Comparison of ENCODE assay signal across 8 mouse cellular contexts in the genomic region with DNA sequence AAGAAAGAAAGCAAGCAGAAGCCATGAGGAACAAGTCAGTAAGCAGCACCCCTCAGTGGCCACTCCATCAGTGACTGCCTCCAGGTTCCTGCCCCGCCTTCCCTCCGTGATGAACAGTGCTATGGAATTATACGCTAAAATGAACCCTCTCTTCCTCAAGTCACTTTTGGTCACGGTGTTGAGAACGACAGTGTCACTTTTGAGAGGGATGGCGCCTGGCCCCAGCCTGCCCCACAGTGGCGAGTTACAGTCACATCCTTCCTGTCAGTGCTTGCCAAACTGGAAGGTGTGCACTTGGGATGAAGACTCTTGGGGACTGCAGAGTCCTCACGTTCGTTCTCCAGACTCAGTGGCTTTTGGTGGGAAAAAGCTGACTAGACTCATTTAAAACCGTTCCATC. TPM values are rescaled to one million over a fixed set of nuclear protein-coding genes. Genes with fewer than 3 reads are reported as not detected.
A peak's percentile ranks its signal among the peaks of the same experiment; 100 is the strongest.
DNase-seq lines count a peak whose midpoint lies in the region; ATAC-seq and TF ChIP-seq lines count a peak whose summit lies in the region.

No protein-coding gene starts in this region.

- WGBS in forebrain, postnatal 0 days: 51% methylated on average over 10 of the region's 10 CpGs
- WGBS in forebrain, embryonic 15.5 days: 50% methylated on average over 10 of the region's 10 CpGs
- 21% methylated on average over 10 of the region's 10 CpGs for WGBS in liver, postnatal 0 days (ENCODE audit: insufficient replicate concordance)
- WGBS in limb, embryonic 10.5 days: 48% methylated on average over 10 of the region's 10 CpGs

- no peak for DNase-seq in forebrain, postnatal 0 days
- peak; percentile 24 for DNase-seq in 3T3-L1 (ENCODE audit: low read depth, low spot score)
- peak; percentile 45 for DNase-seq in liver, postnatal 0 days
- DNase-seq in limb, embryonic 10.5 days (ENCODE audit: low spot score): no peak
- DNase-seq in left cerebral cortex, adult 8-10 months (ENCODE audit: low spot score in 2 of 2): no peak
- no peak for DNase-seq in frontal cortex, postnatal 10 days (ENCODE audit: low spot score in 2 of 2)

- no peak overlapping the region for H3K4me3 ChIP-seq in forebrain, postnatal 0 days (ENCODE audit: low read depth, low read length)
- H3K4me3 ChIP-seq in forebrain, embryonic 15.5 days: no peak overlapping the region
- H3K4me3 ChIP-seq in liver, postnatal 0 days (ENCODE audit: low read depth, low read length): no peak overlapping the region
- H3K4me3 ChIP-seq in limb, embryonic 10.5 days: no peak overlapping the region

- no peaks in the 10 kb centered on the region for H3K4me1 ChIP-seq in forebrain, postnatal 0 days (ENCODE audit: insufficient read depth)
- H3K4me1 ChIP-seq in forebrain, embryonic 15.5 days: no peaks in the 10 kb centered on the region
- H3K4me1 ChIP-seq in liver, postnatal 0 days (ENCODE audit: insufficient read depth): peaks cover 7% of the 10 kb centered on the region
- 0 out of 2 replicates have a peak, but pooled peaks cover 4% of the 10 kb centered on the region for H3K4me1 ChIP-seq in limb, embryonic 10.5 days

- no peaks in the 10 kb centered on the region for H3K9me3 ChIP-seq in forebrain, postnatal 0 days (ENCODE audit: low read length)
- no peaks in the 10 kb centered on the region for H3K9me3 ChIP-seq in forebrain, embryonic 15.5 days
- H3K9me3 ChIP-seq in liver, postnatal 0 days (ENCODE audit: low read length): no peaks in the 10 kb centered on the region
- H3K9me3 ChIP-seq in limb, embryonic 10.5 days (replicated peaks): no peaks in the 10 kb centered on the region

- no peaks in the 10 kb centered on the region for H3K36me3 ChIP-seq in forebrain, postnatal 0 days (ENCODE audit: insufficient read depth)
- no peaks in the 10 kb centered on the region for H3K36me3 ChIP-seq in forebrain, embryonic 15.5 days
- H3K36me3 ChIP-seq in liver, postnatal 0 days (replicated peaks; ENCODE audit: insufficient read depth, low read length): no peaks in the 10 kb centered on the region
- H3K36me3 ChIP-seq in limb, embryonic 10.5 days: no peaks in the 10 kb centered on the region

- no peak overlapping the region for H3K9ac ChIP-seq in forebrain, postnatal 0 days
- H3K9ac ChIP-seq in forebrain, embryonic 15.5 days (replicated peaks): no peak overlapping the region
- H3K9ac ChIP-seq in liver, postnatal 0 days (replicated peaks): no peak overlapping the region

- TF ChIP-seq CTCF in forebrain, postnatal 0 days (IDR thresholded peaks at IDR 0.05; ENCODE audit: low read depth): peak; percentile 53
- peak; percentile 65 for TF ChIP-seq CTCF in liver, postnatal 0 days (IDR thresholded peaks at IDR 0.05; ENCODE audit: low read depth)

- H3K4me2 ChIP-seq in forebrain, postnatal 0 days (ENCODE audit: low read depth): no peak overlapping the region
- no peak overlapping the region for H3K4me2 ChIP-seq in forebrain, embryonic 15.5 days (replicated peaks)
- no peak overlapping the region for H3K4me2 ChIP-seq in liver, postnatal 0 days (ENCODE audit: low read depth, low read length)

- ATAC-seq in forebrain, postnatal 0 days: no peak
- no peak for ATAC-seq in forebrain, embryonic 15.5 days (replicated peaks)
- peak; percentile 59 for ATAC-seq in activated CD4-positive, CD25-positive, alpha-beta regulatory T cell, adult 4 months
- no peak; the same call in 1 of the 2 replicates for ATAC-seq in liver, postnatal 0 days

- H3K27me3 ChIP-seq in forebrain, postnatal 0 days (ENCODE audit: insufficient read depth, low read length): no peaks in the 10 kb centered on the region
- no peaks in the 10 kb centered on the region for H3K27me3 ChIP-seq in forebrain, embryonic 15.5 days
- H3K27me3 ChIP-seq in liver, postnatal 0 days (ENCODE audit: insufficient read depth, low read length): no peaks in the 10 kb centered on the region
- no peaks in the 10 kb centered on the region for H3K27me3 ChIP-seq in limb, embryonic 10.5 days (ENCODE audit: low read depth, poor library complexity, severe bottlenecking)

- no peak overlapping the region for H3K27ac ChIP-seq in forebrain, postnatal 0 days (ENCODE audit: low read depth, low read length)
- no peak overlapping the region for H3K27ac ChIP-seq in forebrain, embryonic 15.5 days (replicated peaks)
- H3K27ac ChIP-seq in liver, postnatal 0 days (ENCODE audit: low read depth): peak overlapping the region; percentile 74
- no peak overlapping the region for H3K27ac ChIP-seq in limb, embryonic 10.5 days

- TF ChIP-seq EP300 in liver, postnatal 0 days (IDR thresholded peaks at IDR 0.05; ENCODE audit: low read depth): no peak

RNA-seq across cellular contexts. Expression of gene Batf, which starts 39.1 kb away (rescaled TPM):
- 0.77 TPM in 1 of 2 replicates, not detected in the other for total RNA-seq in forebrain, postnatal 0 days (2014; rRNA removed)
- polyA plus RNA-seq in forebrain, postnatal 0 days (2015; fragmentation: Nextera tagmentation; extraction: Ambion mirVana): 0.65 and 1.3 TPM in 2 replicates
- polyA plus RNA-seq in forebrain, embryonic 15.5 days (2015; fragmentation: Nextera tagmentation; extraction: Ambion mirVana): 0.40 and 0.66 TPM in 2 replicates
- 100 to 1,000 TPM; 156 to 205 TPM for polyA plus RNA-seq in activated CD4-positive, CD25-positive, alpha-beta regulatory T cell, adult 4 months (2017; shearing (Covaris generic))
- polyA plus RNA-seq in liver, postnatal 0 days (2015; fragmentation: Nextera tagmentation; extraction: Ambion mirVana): 3.3 and 4.2 TPM in 2 replicates
- 0.74 and 1.5 TPM in 2 replicates for polyA plus RNA-seq in limb, embryonic 10.5 days (2016; fragmentation: Nextera tagmentation; extraction: Ambion mirVana)
- under 1 TPM in 3 of 4 experiments, not detected in 1; 0.52 to 0.84 (median 0.59) TPM for total RNA-seq in left cerebral cortex, adult 8-10 months (2022)

RNA-seq across cellular contexts. Expression of gene Jdp2, which starts 48.5 kb away (rescaled TPM):
- 10.4 and 17.2 TPM in 2 replicates for total RNA-seq in forebrain, postnatal 0 days (2014; rRNA removed)
- 0.24 and 0.60 TPM in 2 replicates for polyA plus RNA-seq in forebrain, postnatal 0 days (2015; fragmentation: Nextera tagmentation; extraction: Ambion mirVana)
- 0.10 and 0.50 TPM in 2 replicates for polyA plus RNA-seq in forebrain, embryonic 15.5 days (2015; fragmentation: Nextera tagmentation; extraction: Ambion mirVana)
- not detected for polyA plus RNA-seq in activated CD4-positive, CD25-positive, alpha-beta regulatory T cell, adult 4 months (2017; shearing (Covaris generic))
- 0.25 and 0.33 TPM in 2 replicates for polyA plus RNA-seq in liver, postnatal 0 days (2015; fragmentation: Nextera tagmentation; extraction: Ambion mirVana)
- not detected in 2 replicates for polyA plus RNA-seq in limb, embryonic 10.5 days (2016; fragmentation: Nextera tagmentation; extraction: Ambion mirVana)
- 10 to 100 TPM; 49.9 to 67.7 (median 55.7) TPM for total RNA-seq in left cerebral cortex, adult 8-10 months (2022)

Comparison
In these comparisons a context has a peak if more than half of its experiments do, and no peak if none do; other contexts are left out.
1. DNase-seq: peak in 3T3-L1 (single experiment) and liver, postnatal 0 days (single experiment); none in forebrain, postnatal 0 days (single experiment), limb, embryonic 10.5 days (single experiment), left cerebral cortex, adult 8-10 months (0 of 2) and frontal cortex, postnatal 10 days (0 of 2).
2. RNA of gene Batf, which starts 39.1 kb away (polyA plus RNA-seq): 156 to 205 TPM in activated CD4-positive, CD25-positive, alpha-beta regulatory T cell, adult 4 months; 3.3 to 4.2 TPM in liver, postnatal 0 days, 0.74 to 1.5 TPM in limb, embryonic 10.5 days, 0.40 to 0.66 TPM in forebrain, embryonic 15.5 days and 0.65 to 1.3 TPM in forebrain, postnatal 0 days; every median in the first group is over 10 times any median in the second.